Mouse (Mus musculus) intestine, embryonic 16.5 days (tissue): ENCODE measurements around the gene Hsd17b3. TPM values are rescaled to one million over a fixed set of nuclear protein-coding genes. Genes with fewer than 3 reads are reported as not detected.

Experiments used
- ATAC-seq: fragments of 200-750 bp; cut with Nextera tagmentation; 2 replicates; pipeline ENCODE4 v1.8.0; 2017; ENCODE audit warnings: moderate TSS enrichment, moderate library complexity
- H3K27ac ChIP-seq: fragments of 300-500 bp; sonication (generic); 2 replicates; pipeline ENCODE4 v1.5.1; 2014; ENCODE audit warnings: mild to moderate bottlenecking, low read length
- H3K27me3 ChIP-seq: fragments of 300-500 bp; sonication (generic); replicated peaks from 2 replicates; pipeline ENCODE4 v1.6.1; 2014; ENCODE audit warnings: low read length, control low read depth, mixed read lengths; ENCODE audit not compliant: control insufficient read depth, insufficient read depth
- H3K36me3 ChIP-seq: fragments of 300-500 bp; sonication (generic); 2 replicates; pipeline ENCODE4 v1.6.1; 2014; ENCODE audit warnings: low read length, control low read depth; ENCODE audit not compliant: control insufficient read depth, insufficient read depth
- H3K4me1 ChIP-seq: fragments of 300-500 bp; sonication (generic); 2 replicates; pipeline ENCODE4 v1.6.1; 2014; ENCODE audit warnings: low read length, control low read depth, mixed read lengths; ENCODE audit not compliant: control insufficient read depth, insufficient read depth
- H3K4me2 ChIP-seq: fragments of 300-500 bp; sonication (generic); 2 replicates; pipeline ENCODE4 v1.6.1; 2014; ENCODE audit warnings: low read depth, low read length, control low read depth
- H3K4me3 ChIP-seq: fragments of 300-500 bp; sonication (generic); 2 replicates; pipeline ENCODE4 v1.5.1; 2014; ENCODE audit warnings: mild to moderate bottlenecking, low read length
- H3K9ac ChIP-seq: fragments of 300-500 bp; sonication (generic); 2 replicates; pipeline ENCODE4 v1.6.1; 2014; ENCODE audit warnings: low read depth, low read length
- H3K9me3 ChIP-seq: fragments of 300-500 bp; sonication (generic); 2 replicates; pipeline ENCODE4 v1.6.1; 2016; ENCODE audit warnings: low read length, control low read depth; ENCODE audit not compliant: control insufficient read depth
- WGBS: fragments of 180-500 bp; shearing (Covaris S2); extraction: QIAGEN DNeasy Blood & Tissue Kit; methylation state at CpG from one replicate; pipeline ENCODE4 v1.1.7; 2014; 5-methylcytosine and 5-hydroxymethylcytosine counted together
- polyA plus RNA-seq: library from polyadenylated mRNA; unstranded; fragments of >200 nt; fragmentation: Nextera tagmentation; extraction: Ambion mirVana; gene quantifications from 2 replicates; pipeline ENCODE4 v1.2.1, GENCODE M21; 2015

Hsd17b3 gene
- polyA plus RNA-seq, 1 experiment from 2014 or later: not detected

GRCm38 (mm10) chr13:64035036-64035435 is 54.0 kb downstream of the Hsd17b3 start:
- WGBS: 26% methylated on average over 8 of the region's 8 CpGs
- ATAC-seq: no peak

GRCm38 (mm10) chr13:64033921-64034320 is 55.1 kb downstream of the Hsd17b3 start:
- H3K4me3 ChIP-seq: no peak overlapping the region

More at GRCm38 (mm10) chr13:64035036-64035435, 54.0 kb downstream of the Hsd17b3 start:
- Histone ChIP-seq H3K4me1 (peaks cover 11% of the 10 kb centered on the region), H3K27me3 (no peaks in the 10 kb centered on the region), H3K36me3 (no peaks in the 10 kb centered on the region), H3K27ac (peak overlapping the region; percentile 47), H3K4me2 (no peak overlapping the region), H3K9me3 (no peaks in the 10 kb centered on the region), H3K4me3 (no peak overlapping the region), H3K9ac (0 out of 2 replicates have a peak overlapping the region, but pooled peaks have one; percentile 25)

DNA sequence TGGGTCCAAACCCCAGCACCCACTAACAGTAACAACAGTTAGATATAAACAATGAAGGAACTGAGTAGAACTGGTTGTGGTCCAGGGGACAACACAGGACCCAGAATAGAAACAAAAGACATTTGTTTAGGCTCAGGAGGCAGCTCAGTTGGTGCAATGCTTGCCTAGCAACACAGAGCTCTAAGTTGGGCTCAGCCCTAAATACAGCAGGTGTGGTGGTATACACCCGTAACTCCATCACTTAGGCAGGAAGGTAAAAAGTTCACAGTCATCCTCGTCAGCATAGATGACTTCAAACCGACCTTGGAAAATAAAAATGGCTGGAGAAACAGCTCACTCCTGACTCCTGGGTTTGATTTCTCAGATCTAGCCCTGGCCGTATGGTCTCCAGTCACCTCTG is 55.8 kb downstream of the Hsd17b3 start:
- no peaks in the 10 kb centered on the region for H3K36me3 ChIP-seq
- no peaks in the 10 kb centered on the region for H3K9me3 ChIP-seq
- H3K9ac ChIP-seq: no peak overlapping the region
- H3K27ac ChIP-seq: no peak overlapping the region
- no peak overlapping the region for H3K4me3 ChIP-seq
- WGBS: 80% methylated on average over 4 of the region's 4 CpGs
- H3K4me2 ChIP-seq: no peak overlapping the region
- ATAC-seq: no peak
- H3K27me3 ChIP-seq: no peaks in the 10 kb centered on the region
- 0 out of 2 replicates have a peak, but pooled peaks cover 5% of the 10 kb centered on the region for H3K4me1 ChIP-seq

More at GRCm38 (mm10) chr13:64033921-64034320, 55.1 kb downstream of the Hsd17b3 start:
- Histone ChIP-seq H3K4me1 (0 out of 2 replicates have a peak, but pooled peaks cover 5% of the 10 kb centered on the region), H3K9me3 (no peaks in the 10 kb centered on the region), H3K36me3 (no peaks in the 10 kb centered on the region), H3K4me2 (no peak overlapping the region), H3K9ac (no peak overlapping the region), H3K27me3 (no peaks in the 10 kb centered on the region), H3K27ac (no peak overlapping the region)
- no peak for ATAC-seq
- WGBS: 80% methylated on average over 6 of the region's 6 CpGs

DNA sequence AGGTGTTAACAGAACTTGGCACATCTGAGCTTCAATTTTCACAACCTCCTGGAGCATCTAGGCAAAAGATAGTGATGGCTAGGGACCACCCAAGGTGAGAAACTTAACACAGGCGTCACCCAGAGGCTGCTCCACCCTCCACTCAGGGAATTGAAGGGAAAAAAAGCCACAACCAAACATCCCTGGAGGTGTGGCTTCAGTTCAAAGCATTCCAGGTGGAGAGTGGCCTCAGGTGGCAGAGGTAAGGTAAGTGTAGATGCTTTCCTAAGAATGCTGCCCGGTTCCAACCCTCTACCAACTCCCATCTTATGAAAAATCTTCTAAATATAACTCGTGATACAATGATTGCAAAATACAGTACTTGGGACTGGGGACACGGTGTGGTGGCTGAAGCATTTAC is 57.8 kb downstream of the Hsd17b3 start:
- 63% methylated on average over 4 of the region's 4 CpGs for WGBS
- H3K36me3 ChIP-seq: no peaks in the 10 kb centered on the region
- H3K4me1 ChIP-seq: 0 out of 2 replicates have a peak, but pooled peaks cover 5% of the 10 kb centered on the region
- H3K9me3 ChIP-seq: no peaks in the 10 kb centered on the region
- H3K9ac ChIP-seq: no peak overlapping the region
- peak; percentile 57 for ATAC-seq
- H3K4me2 ChIP-seq: no peak overlapping the region
- no peaks in the 10 kb centered on the region for H3K27me3 ChIP-seq
- no peak overlapping the region for H3K27ac ChIP-seq
- H3K4me3 ChIP-seq: no peak overlapping the region

- no peak overlapping the region for H3K9ac ChIP-seq
- no peaks in the 10 kb centered on the region for H3K27me3 ChIP-seq
- ATAC-seq: peak; percentile 68
- no peak overlapping the region for H3K27ac ChIP-seq
- no peak overlapping the region for H3K4me3 ChIP-seq
- no peak overlapping the region for H3K4me2 ChIP-seq
- 0 out of 2 replicates have a peak, but pooled peaks cover 3% of the 10 kb centered on the region for H3K4me1 ChIP-seq
- WGBS: 22% methylated on average over 1 of the region's 1 CpGs
- no peaks in the 10 kb centered on the region for H3K9me3 ChIP-seq
- no peaks in the 10 kb centered on the region for H3K36me3 ChIP-seq
These were observed 58.2 kb downstream of the Hsd17b3 start for GRCm38 (mm10) chr13:64030792-64031191.

DNA sequence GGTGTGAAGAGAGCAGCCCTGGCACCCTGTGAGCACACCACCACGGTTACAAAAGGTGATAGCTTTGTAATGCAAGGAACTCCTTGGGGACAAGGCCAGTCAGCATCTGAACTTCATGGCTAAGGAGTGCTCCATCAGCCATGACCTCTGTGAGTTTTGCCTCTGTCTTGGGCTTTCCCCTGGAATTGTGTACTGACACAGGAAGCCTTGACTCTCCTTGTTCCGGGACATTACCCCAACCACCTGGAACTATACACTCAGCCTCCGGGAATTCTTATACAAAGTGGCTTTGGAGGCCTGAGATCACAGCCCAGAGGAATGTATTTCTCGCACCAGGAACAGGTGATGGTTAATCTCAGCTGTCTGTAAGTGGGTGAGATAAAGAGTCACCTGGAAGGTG is 64.2 kb downstream of the Hsd17b3 start:
- Histone ChIP-seq H3K4me3 (no peak overlapping the region), H3K4me2 (no peak overlapping the region), H3K27me3 (no peaks in the 10 kb centered on the region), H3K9me3 (no peaks in the 10 kb centered on the region), H3K27ac (no peak overlapping the region), H3K9ac (no peak overlapping the region), H3K4me1 (no peaks in the 10 kb centered on the region), H3K36me3 (no peaks in the 10 kb centered on the region)
- ATAC-seq: no peak
- WGBS: 60% methylated on average over 4 of the region's 4 CpGs

DNA sequence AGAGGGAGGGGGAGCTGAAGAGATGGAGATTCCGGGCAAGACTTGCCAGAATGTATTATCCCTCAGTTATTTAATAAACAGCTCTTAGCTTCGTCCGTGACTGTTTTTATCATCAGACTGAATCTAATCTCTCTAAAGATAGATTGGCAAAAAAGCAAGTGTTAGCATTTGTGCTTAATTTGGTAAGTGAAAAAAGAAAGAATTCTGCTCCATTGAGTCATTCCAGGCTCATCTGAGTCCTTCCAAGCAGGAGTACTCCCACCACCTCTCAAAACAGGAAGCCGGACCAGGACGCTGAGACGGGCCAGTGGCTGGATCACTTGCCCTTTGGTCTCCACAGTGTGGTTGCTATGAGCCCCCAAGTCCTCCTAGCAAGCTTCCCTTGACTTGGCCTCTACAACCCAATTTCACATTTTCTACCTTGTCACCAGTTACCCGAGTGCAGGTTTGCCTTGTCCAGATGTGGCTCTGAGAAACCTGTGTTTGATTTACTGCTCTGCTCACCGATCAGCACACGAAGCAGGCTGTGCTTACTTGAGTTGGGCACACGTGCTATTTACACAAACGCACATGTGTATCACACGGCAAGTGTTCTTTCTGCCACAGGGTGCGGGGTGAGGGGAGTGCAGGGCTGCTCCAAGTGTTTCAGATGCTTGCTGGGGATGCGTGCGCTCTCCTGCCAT is 66.1 kb downstream of the Hsd17b3 start:
- 60% methylated on average over 15 of the region's 15 CpGs for WGBS
- H3K27ac ChIP-seq: peak overlapping the region; percentile 62

GRCm38 (mm10) chr13:64020902-64021311 is 68.1 kb downstream of the Hsd17b3 start:
- peak; percentile 90 for ATAC-seq
- Histone ChIP-seq H3K36me3 (no peaks in the 10 kb centered on the region), H3K27me3 (no peaks in the 10 kb centered on the region), H3K4me2 (no peak overlapping the region), H3K9me3 (no peaks in the 10 kb centered on the region), H3K4me3 (no peak overlapping the region), H3K27ac (peak overlapping the region; percentile 67), H3K9ac (no peak overlapping the region), H3K4me1 (no peaks in the 10 kb centered on the region)
- WGBS: 42% methylated on average over 7 of the region's 7 CpGs

More for the DNA sequence above, 66.1 kb downstream of the Hsd17b3 start:
- Histone ChIP-seq H3K4me3 (no peak overlapping the region), H3K4me2 (no peak overlapping the region), H3K27me3 (no peaks in the 10 kb centered on the region), H3K9me3 (no peaks in the 10 kb centered on the region), H3K9ac (no peak overlapping the region), H3K4me1 (no peaks in the 10 kb centered on the region), H3K36me3 (no peaks in the 10 kb centered on the region)
- ATAC-seq: no peak

DNA sequence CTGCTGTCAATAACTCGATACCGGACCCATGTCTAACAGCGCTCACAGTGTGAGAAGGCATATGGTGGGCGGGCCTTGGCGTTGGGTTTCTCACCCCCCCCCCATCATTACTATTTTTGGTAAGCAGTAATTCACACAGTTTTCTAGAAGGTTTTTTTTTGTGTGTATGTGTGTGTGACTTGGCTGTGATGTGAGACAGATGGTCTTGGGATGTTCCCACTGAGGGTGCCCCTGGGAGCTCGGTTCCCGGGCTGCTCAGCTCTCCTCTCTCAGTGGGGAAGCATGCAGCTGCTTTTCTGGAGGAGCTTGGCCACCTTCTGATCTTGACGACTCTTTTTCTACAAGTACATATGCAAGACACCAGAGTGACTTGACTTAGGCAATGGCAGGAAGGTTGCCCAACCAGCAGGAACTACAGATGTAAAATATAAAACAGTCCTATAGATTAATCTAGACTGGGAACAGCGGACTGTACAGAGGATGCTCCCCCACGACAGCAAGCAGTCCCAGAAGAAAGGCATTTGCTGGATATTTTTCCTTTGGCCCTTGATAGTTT is 70.4 kb downstream of the Hsd17b3 start:
- 57% methylated on average over 10 of the region's 10 CpGs for WGBS
- H3K4me1 ChIP-seq: no peaks in the 10 kb centered on the region
- peak overlapping the region; percentile 39 for H3K27ac ChIP-seq
- H3K9me3 ChIP-seq: no peaks in the 10 kb centered on the region
- H3K4me2 ChIP-seq: no peak overlapping the region
- no peak overlapping the region for H3K4me3 ChIP-seq
- H3K9ac ChIP-seq: no peak overlapping the region
- no peaks in the 10 kb centered on the region for H3K27me3 ChIP-seq
- ATAC-seq: peak; percentile 43; the same call in 1 of the 2 replicates
- no peaks in the 10 kb centered on the region for H3K36me3 ChIP-seq
